Mouse (Mus musculus) v-Abl transformed pro-B cells (cell line): ENCODE results near the gene Tmem186.

Source experiments
- in situ Hi-C, 2 experiments: fragments of 400-800 bp; cut with MboI; formaldehyde crosslinking; loops; one replicate each; pipeline ENCODE4 v1.15.1; 2025; ENCODE audit not compliant: unreplicated experiment in 2 of 2

The Tmem186 gene

GRCm38 (mm10) chr16:8669432-8669831, 31.9 kb upstream of the Tmem186 start:
- in situ Hi-C loops: no loop called here

- in situ Hi-C loops: no loop called here
Measured at GRCm38 (mm10) chr16:8668386-8668785, 30.9 kb upstream of the Tmem186 start.

- in situ Hi-C loops: no loop called here
Measured at GRCm38 (mm10) chr16:8667814-8668213, 30.3 kb upstream of the Tmem186 start.

- in situ Hi-C loops: no loop called here
Measured at GRCm38 (mm10) chr16:8667261-8667660, 29.7 kb upstream of the Tmem186 start.

GRCm38 (mm10) chr16:8666452-8666851, 28.9 kb upstream of the Tmem186 start:
- in situ Hi-C loops: no loop called here

- in situ Hi-C loops: no loop called here
Measured at GRCm38 (mm10) chr16:8665367-8665766, 27.9 kb upstream of the Tmem186 start.

- in situ Hi-C loops: no loop called here
Measured at GRCm38 (mm10) chr16:8663606-8664539, 26.4 kb upstream of the Tmem186 start.

GRCm38 (mm10) chr16:8663022-8663421, 25.5 kb upstream of the Tmem186 start:
- in situ Hi-C loops: no loop called here

- in situ Hi-C loops: no loop called here
Measured at GRCm38 (mm10) chr16:8658764-8659163, 21.3 kb upstream of the Tmem186 start.

- in situ Hi-C loops: no loop called here
Measured at GRCm38 (mm10) chr16:8658349-8658748, 20.8 kb upstream of the Tmem186 start.

GRCm38 (mm10) chr16:8656256-8656655, 18.7 kb upstream of the Tmem186 start:
- in situ Hi-C loops: no loop called here

- in situ Hi-C loops: no loop called here
Measured at GRCm38 (mm10) chr16:8655599-8655998, 18.1 kb upstream of the Tmem186 start.

GRCm38 (mm10) chr16:8655108-8655507, 17.6 kb upstream of the Tmem186 start:
- in situ Hi-C loops: no loop called here

- in situ Hi-C loops: no loop called here
Measured at GRCm38 (mm10) chr16:8650007-8650406, 12.5 kb upstream of the Tmem186 start.

- in situ Hi-C loops: no loop called here
Measured at GRCm38 (mm10) chr16:8645546-8645945, 8.0 kb upstream of the Tmem186 start.

- in situ Hi-C loops: no loop called here
Measured at GRCm38 (mm10) chr16:8643855-8644254, 6.3 kb upstream of the Tmem186 start.

- in situ Hi-C loops: loop anchor here in 1 of 2 experiments (5.0 kb wide), 1 partner anchor 33 kb away; the partner anchor contains the start of gene Carhsp1
Measured at GRCm38 (mm10) chr16:8639466-8640191, 2.1 kb upstream of the Tmem186 start.

- in situ Hi-C loops: loop anchor here in 1 of 2 experiments (5.0 kb wide), 1 partner anchor 34 kb away; the partner anchor contains the start of gene Carhsp1
Measured at GRCm38 (mm10) chr16:8638131-8638530, 619 bp upstream of the Tmem186 start.

- in situ Hi-C loops: loop anchor here in 1 of 2 experiments (5.0 kb wide), 1 partner anchor 35 kb away; the partner anchor contains the start of gene Carhsp1
Measured at GRCm38 (mm10) chr16:8636867-8637216, 670 bp downstream of the Tmem186 start.

- in situ Hi-C loops: no loop called here
Measured at GRCm38 (mm10) chr16:8631428-8631827, 6.1 kb downstream of the Tmem186 start.

GRCm38 (mm10) chr16:8630419-8630818, 7.1 kb downstream of the Tmem186 start:
- in situ Hi-C loops: no loop called here
